Mouse (Mus musculus) urinary bladder, adult 2 months (tissue): Measurements from ENCODE around the gene Csad. TPM values are rescaled to one million over a fixed set of nuclear protein-coding genes. Genes with fewer than 3 reads are reported as not detected.
A peak's percentile ranks its signal among the peaks of the same experiment; 100 is the strongest.
"Not testable (repeated sequence)": the region's sequence is repeated elsewhere in the genome, so short reads cannot be mapped to it uniquely, and the experiment has no call there.

Experiments used
- DNase-seq: peaks from one replicate; pipeline ENCODE4 v3.0.0; 2022; ENCODE audit warnings: low spot score
- polyA plus RNA-seq: library from polyadenylated mRNA; depleted of rRNA; stranded (reverse); fragments of >200 nt; gene quantifications from 2 replicates; pipeline ENCODE4 v1.2.3, GENCODE M21; 2012

Gene Csad
- polyA plus RNA-seq, 1 experiment: 102 TPM

DNA sequence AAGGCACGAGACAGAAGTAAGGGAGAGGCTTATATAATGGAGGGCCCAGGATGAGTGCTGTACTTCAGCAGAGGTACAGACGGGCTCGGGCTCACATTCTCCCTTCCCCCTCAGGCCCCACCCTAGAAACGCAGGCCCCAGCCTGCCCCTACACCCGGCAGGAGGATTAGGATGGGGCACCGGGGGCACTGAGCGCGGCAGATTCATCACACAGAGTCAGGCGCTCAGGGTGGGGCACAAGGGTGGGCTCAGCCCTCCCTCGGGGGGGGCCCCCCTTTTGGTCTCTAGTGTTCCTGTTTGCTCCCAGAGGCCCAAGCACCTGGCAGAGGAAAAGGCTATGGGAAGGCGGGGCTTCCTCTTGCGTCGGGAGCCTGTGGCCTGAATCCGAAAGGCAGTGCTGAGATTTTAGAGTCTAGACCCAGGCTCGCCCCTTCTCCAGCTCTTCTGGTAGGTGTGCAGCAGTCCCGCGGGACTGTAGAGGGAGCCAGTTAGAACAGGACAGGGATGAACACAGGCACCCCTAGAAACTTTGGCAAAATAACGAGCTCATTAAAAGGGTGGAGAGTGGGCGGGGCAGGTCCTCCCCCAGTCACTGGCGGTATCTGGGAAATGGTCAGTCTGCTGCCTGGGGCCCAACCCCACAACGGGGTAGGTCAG is 31.0 kb upstream of the Csad start:
- DNase-seq: no peak

DNA sequence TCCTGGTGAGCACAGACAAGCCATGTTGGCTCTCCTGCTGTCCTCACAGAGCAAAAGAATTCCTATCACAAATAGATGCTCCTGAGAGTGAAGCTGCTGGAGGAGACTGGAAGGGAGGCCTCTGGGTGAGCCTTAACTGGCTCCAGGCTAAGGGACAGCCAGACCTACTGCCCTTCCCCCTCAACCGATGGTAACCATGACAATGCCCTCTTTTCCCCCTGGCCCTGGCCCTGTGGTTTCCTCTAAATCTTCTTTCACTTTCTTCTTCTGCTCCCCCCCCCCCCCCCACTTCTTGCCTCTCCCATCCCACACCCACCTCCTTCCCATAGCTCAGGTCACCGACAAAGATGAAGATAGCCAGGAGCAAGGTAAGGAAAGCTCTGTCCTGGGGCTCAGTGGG is 29.4 kb upstream of the Csad start:
- no peak for DNase-seq

DNA sequence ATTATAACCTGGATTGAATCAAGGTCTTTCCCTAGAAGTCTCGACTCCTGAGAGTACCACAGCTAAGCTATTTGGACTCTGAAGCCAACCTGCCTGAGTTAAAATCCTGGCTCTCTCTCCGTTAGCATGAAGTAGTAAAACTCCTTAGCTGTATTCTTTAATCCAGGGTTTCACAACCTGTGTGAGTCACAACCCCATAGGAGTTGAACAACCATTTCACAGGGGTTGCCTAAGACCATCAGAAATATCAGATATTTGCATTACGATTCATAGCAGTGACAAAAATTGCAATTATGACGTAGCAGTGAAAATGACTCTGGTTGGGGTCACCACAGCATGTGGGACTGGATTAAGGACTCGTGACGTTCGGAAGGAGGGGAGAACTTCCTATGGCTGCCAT is 28.2 kb upstream of the Csad start:
- DNase-seq: no peak

DNA sequence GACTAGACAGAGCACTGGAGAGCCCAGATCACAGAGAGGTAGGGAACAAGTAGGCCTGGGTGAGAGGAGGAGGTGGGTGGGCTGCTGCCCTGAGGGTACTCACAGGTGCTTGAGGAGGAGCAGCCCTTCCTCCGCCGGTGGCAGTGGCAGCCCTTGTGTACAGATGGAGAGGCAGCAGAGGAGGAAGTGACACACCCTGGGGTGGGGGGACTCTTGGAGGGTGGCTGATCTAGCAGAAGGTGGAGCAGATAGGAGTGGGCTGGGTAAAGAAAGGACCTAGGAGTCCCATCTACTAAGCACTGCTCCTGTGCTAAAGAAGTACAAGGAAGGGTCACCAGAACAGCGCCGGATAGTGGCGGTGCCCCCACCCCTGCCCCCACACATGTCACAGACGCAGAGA is 27.2 kb upstream of the Csad start, which contains the start of gene Itgb7:
Gene Itgb7 (minus strand): TSS at position 197 of the 400 bp plus-strand sequence.
- DNase-seq: no peak

DNA sequence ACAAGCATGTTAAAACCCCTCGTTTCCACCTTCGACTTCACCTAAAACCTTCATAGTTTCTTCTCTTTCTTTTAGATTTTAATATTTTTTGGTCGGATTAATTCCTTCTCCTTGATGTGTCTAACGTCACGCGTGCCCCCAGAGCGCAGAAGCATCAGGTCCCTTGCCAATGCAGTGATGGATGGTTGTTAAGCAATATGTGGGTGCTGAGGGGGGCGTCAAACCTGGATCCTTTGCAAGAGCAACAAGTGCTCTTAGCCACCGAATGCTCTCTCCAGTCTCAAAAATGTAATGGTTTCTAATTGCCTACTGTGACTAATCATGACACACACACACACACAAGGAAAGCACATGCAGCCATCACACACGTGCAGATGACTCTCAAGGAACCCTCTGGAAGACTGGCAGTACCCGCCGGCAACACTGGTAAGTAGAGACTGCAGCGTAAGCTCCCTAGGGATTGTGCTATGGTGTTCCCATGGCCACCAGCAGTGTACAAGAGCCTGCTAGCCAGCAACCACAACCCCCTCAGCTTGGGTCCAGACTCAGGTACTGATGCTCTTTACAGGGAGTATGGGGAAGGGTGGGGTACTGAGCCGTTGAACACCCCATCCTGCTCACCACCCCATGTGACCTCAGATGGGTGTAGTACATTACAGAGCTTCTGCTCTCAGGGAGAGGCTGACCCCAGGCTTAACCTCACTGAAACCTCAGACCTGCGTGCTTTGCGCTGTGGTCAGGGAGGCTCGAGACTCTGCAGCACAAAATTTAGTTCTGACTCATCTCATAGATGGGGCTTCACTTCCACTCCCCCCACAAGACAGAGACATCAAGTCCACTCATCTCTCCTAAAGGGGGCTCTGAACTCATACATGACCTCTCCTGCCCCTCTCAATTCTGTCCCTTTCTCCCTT is 26.1 kb upstream of the Csad start:
- no peak for DNase-seq

DNA sequence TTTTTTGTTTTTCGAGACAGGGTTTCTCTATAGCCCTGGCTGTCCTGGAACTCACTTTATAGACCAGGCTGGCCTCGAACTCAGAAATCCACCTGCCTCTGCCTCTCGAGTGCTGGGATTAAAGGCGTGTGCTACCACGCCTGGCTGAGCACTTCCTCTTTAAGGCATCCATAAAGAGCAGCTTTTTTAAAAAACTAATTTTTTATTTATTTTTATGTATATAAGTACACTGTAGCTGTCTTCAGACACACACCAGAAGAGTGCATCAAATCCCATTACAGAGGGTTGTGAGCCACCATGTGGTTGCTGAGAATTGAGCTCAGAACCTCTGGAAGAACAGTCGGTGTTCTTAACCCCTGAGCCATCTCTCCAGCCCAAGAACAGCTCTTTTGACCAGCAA is 21.1 kb upstream of the Csad start:
- not testable (repeated sequence) for DNase-seq

DNA sequence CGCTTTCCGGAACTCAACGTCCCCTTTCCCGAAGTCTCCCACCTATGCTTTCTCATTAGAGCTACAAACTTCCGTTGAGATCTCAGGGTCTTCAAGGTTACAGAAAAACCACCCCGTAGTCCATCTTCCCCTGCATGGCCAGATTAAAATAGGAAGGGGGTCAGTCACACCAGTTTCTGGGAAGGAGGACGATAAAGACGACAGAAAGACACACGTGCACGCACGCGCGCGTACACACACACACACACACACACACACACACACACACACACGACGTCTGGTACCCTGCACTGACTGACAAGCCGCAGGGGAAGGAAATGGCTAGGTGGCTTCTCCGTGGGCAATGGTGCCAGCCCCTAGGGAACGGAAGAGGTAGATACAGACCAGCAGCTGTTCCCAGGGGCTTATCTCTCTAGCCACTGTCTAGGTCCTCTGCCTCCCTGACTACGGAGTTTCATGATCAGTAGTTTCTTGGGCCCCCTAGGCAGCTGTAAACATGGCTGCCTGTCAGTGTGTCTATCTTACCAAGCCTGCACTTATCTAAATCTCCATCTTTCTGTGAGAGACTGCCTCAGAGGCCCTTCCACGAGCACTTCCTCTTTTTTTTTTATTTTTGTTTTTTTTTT is 20.6 kb upstream of the Csad start:
- no peak for DNase-seq

DNA sequence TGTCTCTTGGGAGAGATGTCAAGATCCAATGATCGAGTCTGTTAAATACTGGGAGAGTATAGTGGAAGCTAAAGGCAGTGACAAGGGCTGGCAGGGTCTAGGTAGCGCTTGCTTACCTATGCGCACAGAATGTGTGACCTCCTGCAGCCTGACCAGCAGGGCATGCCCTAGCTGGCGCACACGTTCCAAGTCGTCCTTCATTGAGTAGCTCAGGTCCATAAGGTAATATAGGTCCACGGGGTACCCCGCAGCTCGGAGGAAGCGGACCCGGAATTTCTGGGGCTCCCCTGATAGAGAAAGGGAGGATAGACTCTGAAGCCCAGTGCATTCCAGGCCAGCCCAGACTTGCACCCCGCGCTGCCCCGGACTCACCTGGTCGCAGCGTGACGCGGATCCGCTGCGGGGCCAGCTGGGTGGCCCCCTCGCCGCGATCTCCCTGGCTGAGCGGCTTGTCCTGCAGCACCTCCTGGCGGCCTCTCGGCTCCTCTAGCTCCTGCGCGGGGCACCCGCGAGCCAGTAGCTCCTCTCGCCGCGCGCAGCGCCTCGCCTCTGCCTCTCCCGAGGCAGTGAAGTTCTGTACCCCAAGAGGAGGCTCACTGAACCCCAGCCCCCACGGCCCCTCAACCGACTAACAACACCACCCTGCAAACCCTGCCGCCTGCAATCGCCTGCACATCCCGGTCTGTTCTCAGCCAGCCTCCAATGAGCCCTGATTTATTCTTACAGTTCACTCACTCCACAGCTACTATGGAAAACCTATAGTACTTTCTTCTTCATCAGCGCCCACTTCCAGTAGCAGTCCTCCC is 19.9 kb upstream of the Csad start:
- DNase-seq: peak; percentile 78

DNA sequence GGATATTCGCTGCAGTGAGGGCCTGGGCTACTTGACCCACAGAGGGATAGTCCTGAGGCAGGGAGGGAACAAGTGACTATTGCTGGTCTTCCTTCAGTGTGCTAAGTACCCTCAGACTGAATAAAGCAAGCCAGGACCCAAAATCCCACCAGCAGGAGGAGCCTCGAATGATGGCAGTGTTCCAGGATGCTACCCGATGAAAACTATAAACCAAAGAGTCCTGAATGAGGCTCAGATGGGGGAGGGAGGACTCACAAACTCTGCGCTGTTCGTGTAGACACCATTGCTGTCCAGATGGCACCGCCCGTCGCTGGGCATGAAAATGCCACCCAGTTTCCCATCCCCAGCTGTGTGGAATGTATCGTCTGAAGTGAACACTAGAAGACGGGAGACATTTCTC is 17.9 kb upstream of the Csad start:
- no peak for DNase-seq

DNA sequence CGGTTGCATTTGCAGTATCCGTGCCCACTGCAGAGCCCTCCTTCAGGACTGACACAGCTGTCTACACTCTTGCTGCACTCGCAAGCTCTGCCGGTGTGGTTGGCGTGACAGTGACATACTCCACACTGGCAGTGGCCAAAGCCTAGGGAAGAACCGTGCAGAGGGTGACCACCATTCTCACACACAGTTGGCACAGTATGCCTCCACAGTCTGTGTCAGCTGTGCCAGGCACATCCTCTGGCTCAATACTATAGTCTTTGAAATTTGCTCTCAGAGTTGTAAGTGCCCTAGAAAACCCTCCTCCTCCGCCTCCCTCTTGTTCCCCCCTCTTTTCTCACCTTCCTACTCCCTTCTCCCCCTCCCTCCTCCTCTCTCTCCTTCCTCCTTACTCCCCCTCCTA is 12.8 kb upstream of the Csad start:
- no peak for DNase-seq

DNA sequence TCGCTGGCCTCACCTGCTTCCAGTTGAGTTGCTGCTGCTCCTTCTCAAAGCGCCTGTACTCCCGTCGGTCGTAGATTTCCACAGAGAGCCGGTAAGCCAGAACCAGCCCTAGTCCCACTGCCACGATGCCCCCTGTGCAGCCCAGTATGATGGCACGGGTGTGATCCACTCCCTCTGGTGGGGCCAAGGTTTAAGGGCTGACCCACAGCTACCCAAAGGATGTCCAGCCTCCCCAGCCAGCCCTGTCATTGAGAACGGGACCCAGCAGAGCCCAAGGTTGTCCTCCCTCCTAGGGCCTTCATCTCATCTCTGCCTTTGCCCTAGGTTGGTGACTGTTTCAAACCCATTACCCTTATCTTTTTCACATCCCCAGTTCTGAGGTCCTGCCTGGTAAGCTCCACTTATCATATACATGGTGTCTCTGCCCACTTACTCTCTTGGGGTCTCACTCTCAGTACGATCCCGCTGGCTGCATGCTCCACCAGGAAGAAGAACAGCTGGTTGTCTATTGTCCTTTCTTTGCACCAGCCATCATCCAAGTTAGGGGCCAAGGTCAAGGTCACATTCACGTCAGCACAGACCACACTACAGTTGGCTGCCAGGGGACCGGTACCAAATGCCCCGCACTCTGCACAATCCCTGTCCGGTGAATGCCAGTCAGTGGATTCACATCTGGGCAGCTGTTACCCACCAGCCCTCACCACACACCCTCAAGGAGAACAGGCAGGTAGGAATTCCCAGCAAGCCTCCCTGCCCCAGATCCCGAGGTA is 12.1 kb upstream of the Csad start:
- DNase-seq: no peak

DNA sequence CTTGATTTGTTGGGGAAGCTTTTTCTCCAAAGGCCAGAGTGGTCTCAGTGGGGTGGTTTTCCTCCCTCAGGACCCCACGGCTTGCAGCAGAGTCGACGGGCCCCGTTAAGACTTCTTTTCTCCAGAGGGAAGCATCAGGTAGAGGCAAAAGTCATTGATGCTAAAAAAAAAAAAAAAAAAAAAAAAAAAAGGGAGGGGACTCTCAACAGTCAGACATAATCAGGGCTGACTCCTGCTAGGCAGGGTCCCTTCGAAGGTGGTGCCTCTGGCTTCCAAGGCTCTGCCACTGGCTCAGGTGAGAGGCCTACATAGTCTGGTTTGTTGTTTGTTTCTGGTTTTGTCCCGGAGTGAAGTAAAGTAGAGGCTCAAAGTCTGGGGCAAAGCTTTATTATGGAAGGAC is 11.1 kb upstream of the Csad start:
- DNase-seq: no peak

DNA sequence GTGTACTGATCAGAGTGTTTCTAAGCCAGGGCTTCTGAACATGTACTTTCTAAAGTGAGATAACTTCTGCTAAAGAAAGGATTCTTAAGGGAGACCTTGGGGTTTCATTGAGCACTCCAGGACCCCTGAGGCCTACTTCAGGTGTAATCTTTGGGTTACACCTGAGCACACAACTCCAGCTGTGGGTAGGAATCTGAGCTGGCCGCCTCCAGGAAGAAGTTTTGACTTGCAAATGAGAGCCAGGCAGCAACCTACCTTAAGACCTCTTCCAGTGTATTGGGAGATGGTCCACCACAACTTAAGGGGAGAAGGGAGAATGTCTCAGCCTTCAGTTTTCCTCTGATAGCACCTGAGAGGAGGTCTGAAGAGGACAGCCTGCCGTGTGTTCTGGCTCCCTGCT is 9.6 kb upstream of the Csad start:
- DNase-seq: no peak

DNA sequence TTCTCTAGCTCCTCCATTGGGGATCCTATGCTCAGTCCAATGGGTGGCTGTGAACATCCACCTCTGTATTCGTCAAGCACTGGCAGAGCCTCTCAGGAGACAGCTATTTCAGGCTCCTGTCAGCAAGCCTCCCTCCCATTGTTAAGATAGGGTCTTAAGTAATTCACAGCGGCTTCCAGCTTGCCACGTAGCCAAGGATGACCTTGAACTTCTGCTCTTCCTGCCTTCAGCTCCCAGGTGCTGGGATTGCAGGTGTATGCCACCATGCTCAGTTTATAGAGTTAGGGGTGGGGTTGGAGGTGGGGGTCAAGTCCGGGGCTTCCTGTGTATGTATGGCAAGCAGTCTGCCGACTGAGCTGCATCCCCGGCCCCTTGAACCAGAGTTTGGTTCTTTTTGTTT is 7.4 kb upstream of the Csad start:
- no peak for DNase-seq

DNA sequence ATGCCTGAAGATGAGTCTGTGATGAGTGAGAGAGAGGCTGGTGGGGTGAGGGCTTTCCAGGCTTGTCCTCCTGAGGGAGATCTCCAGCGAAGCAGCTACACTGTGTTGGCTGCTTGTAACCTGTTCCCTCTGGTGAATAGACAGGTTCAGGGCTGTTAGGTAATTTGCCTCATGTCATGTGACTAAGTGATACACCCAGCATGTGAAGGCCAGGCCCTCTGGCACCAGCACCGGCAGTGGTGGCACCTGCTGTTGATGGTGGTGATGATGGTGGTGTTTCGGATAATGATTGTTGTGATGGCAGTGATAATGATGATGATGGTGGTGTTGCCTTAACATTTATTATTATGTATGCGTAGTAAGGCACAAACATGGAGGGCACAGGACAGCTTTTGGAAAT is 6.3 kb upstream of the Csad start:
- no peak for DNase-seq

DNA sequence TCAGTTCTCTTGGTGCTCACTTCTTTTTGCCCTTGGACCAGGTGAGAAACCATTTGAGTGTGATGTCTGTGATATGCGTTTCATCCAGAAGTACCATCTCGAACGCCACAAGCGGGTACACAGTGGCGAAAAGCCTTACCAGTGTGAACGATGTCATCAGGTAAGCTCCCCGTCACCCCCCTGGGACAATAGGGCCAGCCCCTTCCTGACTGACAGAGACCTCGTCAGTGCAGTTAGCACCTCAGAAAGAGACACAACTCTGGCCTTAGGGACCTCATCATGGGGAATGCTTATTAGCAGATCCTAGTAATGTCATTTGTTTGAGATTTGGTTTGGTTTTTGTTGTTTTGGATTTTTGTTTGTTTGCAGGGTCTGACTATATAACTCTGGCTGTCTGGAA is 4.6 kb upstream of the Csad start:
- DNase-seq: no peak

DNA sequence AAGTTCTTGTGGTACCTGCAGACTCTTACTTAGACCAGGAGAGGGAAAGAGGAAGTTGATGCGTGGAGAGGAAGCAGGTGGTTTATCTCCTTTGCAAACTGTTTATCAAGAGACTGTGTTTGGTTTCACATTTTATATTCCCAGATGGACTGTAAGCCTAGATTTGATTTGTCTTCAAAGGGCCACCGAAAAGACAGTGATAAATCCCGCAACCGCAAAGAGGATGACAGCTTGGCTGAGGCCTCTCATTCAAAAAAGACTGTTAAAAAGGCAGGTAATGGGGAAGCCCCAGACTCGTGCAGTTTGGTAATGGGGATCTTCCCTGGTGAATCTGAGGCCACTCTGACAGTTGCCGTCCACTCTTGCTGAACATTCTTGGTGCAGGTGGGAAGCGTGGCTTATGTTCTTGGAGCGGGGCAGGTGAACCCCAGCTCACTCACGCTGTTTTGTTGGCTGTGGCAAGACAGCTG is 3.6 kb upstream of the Csad start:
- no peak for DNase-seq

DNA sequence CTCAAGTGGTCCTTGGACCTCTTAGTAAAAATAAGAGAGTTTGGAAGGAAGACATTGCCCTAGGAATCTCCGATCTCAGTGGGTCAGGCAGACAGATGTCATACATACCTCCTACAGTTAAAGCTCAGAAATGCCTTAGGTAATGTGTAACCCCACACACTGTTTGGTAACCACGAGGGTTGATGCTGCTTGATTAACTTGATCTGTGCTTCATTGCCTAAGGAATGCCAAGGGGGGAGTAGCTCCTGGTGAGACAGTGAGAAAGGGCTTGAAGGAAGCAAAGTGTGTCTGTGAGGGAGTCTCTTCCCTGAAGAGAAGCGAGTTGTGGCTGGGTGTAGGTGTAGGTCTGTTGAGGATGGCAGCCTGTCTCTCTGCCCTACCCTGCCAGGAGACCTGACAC is 2.8 kb upstream of the Csad start:
- no peak for DNase-seq

DNA sequence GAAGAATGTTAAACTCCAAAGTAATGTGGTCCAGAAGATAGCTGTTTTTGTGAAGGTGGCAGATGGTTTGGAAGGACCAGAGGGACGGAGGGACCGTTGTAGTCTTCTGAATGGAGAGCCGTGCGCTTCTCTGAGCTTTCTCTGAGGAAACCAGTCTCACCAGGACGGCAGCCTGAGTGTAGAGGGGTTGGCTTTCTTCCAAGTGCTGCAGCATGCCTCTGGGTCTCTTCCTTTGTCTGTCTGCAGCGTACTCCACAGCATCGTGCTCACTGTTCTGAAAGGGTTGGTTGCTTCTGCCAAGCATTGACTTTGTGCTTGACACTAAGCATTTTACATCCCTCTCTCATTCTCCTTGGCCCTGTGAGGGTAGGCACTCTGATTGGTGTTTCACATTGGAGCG is 1.3 kb upstream of the Csad start:
- DNase-seq: no peak

DNA sequence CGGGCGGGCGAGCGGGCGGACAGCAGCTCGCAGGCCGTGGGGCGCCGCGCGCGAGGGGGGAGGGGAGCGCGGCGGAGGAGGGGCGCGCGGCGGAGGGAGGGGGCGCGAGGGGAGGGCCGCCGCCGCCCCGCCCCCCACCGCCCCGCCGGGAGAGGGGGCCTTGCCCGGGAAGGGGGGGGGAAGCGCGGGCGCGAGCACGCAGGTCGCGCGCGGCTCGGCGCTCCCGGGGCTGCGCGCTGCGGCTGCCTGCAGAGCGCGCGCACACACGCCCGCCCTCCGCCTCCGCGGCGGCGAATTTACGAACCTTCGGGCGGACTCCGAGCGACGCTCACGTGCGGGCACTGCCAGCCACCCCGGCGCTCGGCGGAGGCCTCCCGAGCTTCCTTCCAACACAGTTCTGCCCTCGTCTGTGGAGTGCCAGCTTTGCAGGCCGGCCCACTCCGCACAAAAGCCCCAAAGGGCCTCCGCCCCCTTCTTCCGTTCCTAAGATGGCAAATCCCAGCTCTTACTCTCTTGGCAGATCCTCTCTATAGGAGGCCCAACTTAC is 616 bp downstream of the Csad start:
- peak; percentile 64 for DNase-seq
